Mouse (Mus musculus) brain, embryonic 14.5 days (tissue): ENCODE data around the gene Slc5a10.
A peak's percentile ranks its signal among the peaks of the same experiment; 100 is the strongest.

Experiments used
- CTCF ChIP-seq: fragments of 200-500 bp; IDR thresholded peaks from 2 replicates; pipeline ENCODE4 v1.5.1; 2012; ENCODE audit warnings: inconsistent platforms, mild to moderate bottlenecking, moderate library complexity, borderline replicate concordance; ENCODE audit not compliant: insufficient read depth, insufficient read length; ENCODE audit errors: extremely low read depth
- POLR2A ChIP-seq: fragments of 200-500 bp; IDR thresholded peaks from 2 replicates; pipeline ENCODE4 v1.6.1; 2012; ENCODE audit warnings: mild to moderate bottlenecking, inconsistent platforms, borderline replicate concordance; ENCODE audit not compliant: poor library complexity, insufficient read depth, insufficient read length, severe bottlenecking; ENCODE audit errors: extremely low read depth

- TF ChIP-seq POLR2A, result no peak
- TF ChIP-seq CTCF, result peak; percentile 92
Measured at GRCm38 (mm10) chr11:61714346-61715117, 6.1 kb downstream of the Slc5a10 start.
